Mouse (Mus musculus) liver, adult 2 months (tissue): ENCODE measurements around the gene Cma2. TPM values are rescaled to one million over a fixed set of nuclear protein-coding genes. Genes with fewer than 3 reads are reported as not detected.

ENCODE experiments used
- DNase-seq: peaks from one replicate; pipeline ENCODE4 v3.0.0-alpha.2; 2011; ENCODE audit warnings: low read depth, low spot score; ENCODE audit errors: extremely low read depth
- H3K27ac ChIP-seq: fragments of 200-500 bp; replicated peaks from 2 replicates; pipeline ENCODE4 v1.5.1; 2012; ENCODE audit warnings: low read depth, mild to moderate bottlenecking, control low read depth, inconsistent platforms, low read length; ENCODE audit not compliant: insufficient read depth
- H3K27me3 ChIP-seq: fragments of 200-500 bp; 2 replicates; pipeline ENCODE4 v1.6.1; 2012; ENCODE audit warnings: mild to moderate bottlenecking, moderate library complexity, low read length, inconsistent platforms; ENCODE audit not compliant: control insufficient read depth, insufficient read depth
- H3K36me3 ChIP-seq: fragments of 200-500 bp; 2 replicates; pipeline ENCODE4 v1.6.1; 2012; ENCODE audit warnings: low read length, inconsistent platforms; ENCODE audit not compliant: control insufficient read depth, insufficient read depth
- H3K4me1 ChIP-seq: fragments of 200-500 bp; 2 replicates; pipeline ENCODE4 v1.6.1; 2011; ENCODE audit warnings: low read length; ENCODE audit not compliant: control insufficient read depth, insufficient read depth
- H3K4me3 ChIP-seq: fragments of 200-500 bp; 2 replicates; pipeline ENCODE4 v1.5.1; 2011; ENCODE audit warnings: low read depth, mild to moderate bottlenecking, control low read depth, low read length, moderate library complexity; ENCODE audit not compliant: insufficient read depth
- H3K79me2 ChIP-seq: fragments of 200-500 bp; 2 replicates; pipeline ENCODE4 v1.6.1; 2012; ENCODE audit warnings: inconsistent platforms, mild to moderate bottlenecking, low read length, moderate library complexity; ENCODE audit not compliant: control insufficient read depth, insufficient read depth
- H3K9ac ChIP-seq: fragments of 200-500 bp; 2 replicates; pipeline ENCODE4 v1.6.1; 2012; ENCODE audit warnings: low read depth, mild to moderate bottlenecking, control low read depth, inconsistent platforms, low read length
- CTCF ChIP-seq: fragments of 200-500 bp; IDR thresholded peaks from 2 replicates; pipeline ENCODE4 v1.5.1; 2011; ENCODE audit warnings: low read depth, low read length, control low read depth
- POLR2A ChIP-seq: fragments of 200-500 bp; IDR thresholded peaks from 2 replicates; pipeline ENCODE4 v1.6.1; 2011; ENCODE audit warnings: low read length, control low read depth; ENCODE audit not compliant: insufficient read depth; ENCODE audit errors: extremely low read depth
- WGBS: fragments of 180-500 bp; shearing (Covaris S2); methylation state at CpG from one replicate; pipeline ENCODE4 v1.1.7; 2018; 5-methylcytosine and 5-hydroxymethylcytosine counted together
- polyA plus RNA-seq: library from polyadenylated mRNA; depleted of rRNA; stranded (reverse); fragments of >200 nt; gene quantifications from 2 replicates; pipeline ENCODE4 v1.2.3, GENCODE M21; 2012
- total RNA-seq: library from RNA; depleted of rRNA; stranded (reverse); fragments of >200 nt; gene quantifications from 2 replicates; pipeline ENCODE4 v1.2.3, GENCODE M21; 2014

Gene Cma2
- total and polyA plus RNA-seq, 2 experiments, result not detected

DNA sequence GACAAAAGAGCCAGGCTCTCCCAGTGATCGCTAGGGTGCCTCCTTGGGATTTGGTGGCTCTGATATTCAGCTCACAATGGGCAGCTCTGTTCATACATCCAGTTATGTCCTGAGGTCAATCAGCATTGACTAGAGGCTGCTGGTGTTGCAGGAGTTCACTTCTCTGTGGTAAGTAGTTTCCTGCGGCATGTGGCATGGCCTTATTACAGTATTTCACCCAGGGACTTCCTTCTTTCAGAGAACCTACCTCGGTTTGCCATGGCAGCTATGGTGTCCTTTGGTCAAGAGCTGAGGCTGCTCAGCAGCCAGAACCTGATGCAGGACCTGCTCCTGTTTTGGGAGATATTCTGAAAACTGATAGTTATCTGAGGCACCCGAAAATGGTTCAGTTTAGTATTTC, 23.9 kb upstream of the Cma2 start:
- no peaks in the 10 kb centered on the region for H3K27me3 ChIP-seq
- no peak for TF ChIP-seq POLR2A
- TF ChIP-seq CTCF, result no peak
- H3K4me3 ChIP-seq, result no peak overlapping the region
- no peaks in the 10 kb centered on the region for H3K36me3 ChIP-seq
- WGBS, result 84% methylated on average over 4 of the region's 4 CpGs
- no peaks in the 10 kb centered on the region for H3K4me1 ChIP-seq
- H3K27ac ChIP-seq, result no peak overlapping the region
- H3K9ac ChIP-seq, result no peak overlapping the region
- no peak for DNase-seq
- no peaks in the 10 kb centered on the region for H3K79me2 ChIP-seq

DNA sequence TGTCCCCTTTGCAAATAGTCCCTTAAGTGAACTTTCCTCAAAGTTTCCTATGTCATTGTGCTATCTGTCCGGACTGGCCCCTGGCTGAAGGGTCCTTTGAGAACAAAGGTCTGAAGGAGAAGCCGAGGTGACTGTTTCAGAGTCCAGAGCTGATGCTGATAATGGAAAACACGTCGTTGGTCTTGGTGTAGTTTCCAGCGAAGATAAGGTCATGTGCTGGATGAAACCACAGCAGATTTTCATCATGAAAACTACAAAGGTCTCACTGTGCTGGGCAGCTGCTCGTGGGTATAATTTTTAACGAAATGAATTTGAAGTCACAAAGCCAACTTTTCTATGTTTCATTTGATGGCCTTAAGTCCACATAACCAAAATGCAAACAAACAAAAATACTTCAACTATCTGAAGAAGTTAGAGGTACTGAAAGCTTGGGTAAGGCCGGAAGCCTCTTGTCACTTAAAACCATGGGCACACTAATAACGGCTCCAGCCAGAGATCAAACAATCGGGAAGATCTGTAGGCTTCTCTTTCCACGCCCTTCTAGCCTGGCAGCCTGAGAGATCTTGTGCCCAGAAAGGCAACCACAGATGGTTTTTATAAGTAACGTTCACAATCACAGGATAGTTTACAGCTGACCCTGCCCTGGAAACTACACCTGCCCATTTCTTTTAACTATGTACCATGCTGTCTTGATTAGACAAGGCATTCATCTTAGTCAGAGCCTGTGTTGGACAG, 21.4 kb upstream of the Cma2 start:
- 74% methylated on average over 12 of the region's 12 CpGs for WGBS
- H3K27me3 ChIP-seq, result no peaks in the 10 kb centered on the region
- no peak for TF ChIP-seq CTCF
- TF ChIP-seq POLR2A, result no peak
- no peak for DNase-seq
- H3K27ac ChIP-seq, result no peak overlapping the region
- H3K79me2 ChIP-seq, result no peaks in the 10 kb centered on the region
- no peak overlapping the region for H3K9ac ChIP-seq
- no peak overlapping the region for H3K4me3 ChIP-seq
- no peaks in the 10 kb centered on the region for H3K36me3 ChIP-seq
- no peaks in the 10 kb centered on the region for H3K4me1 ChIP-seq

GRCm38 (mm10) chr14:55933586-55933985, 17.2 kb upstream of the Cma2 start:
- no peaks in the 10 kb centered on the region for H3K27me3 ChIP-seq
- WGBS, result 61% methylated on average over 7 of the region's 7 CpGs
- no peak for DNase-seq
- H3K4me1 ChIP-seq, result no peaks in the 10 kb centered on the region
- H3K4me3 ChIP-seq, result no peak overlapping the region
- no peak overlapping the region for H3K27ac ChIP-seq
- no peaks in the 10 kb centered on the region for H3K79me2 ChIP-seq
- H3K36me3 ChIP-seq, result no peaks in the 10 kb centered on the region
- no peak overlapping the region for H3K9ac ChIP-seq
- TF ChIP-seq POLR2A (no peak), CTCF (no peak)

DNA sequence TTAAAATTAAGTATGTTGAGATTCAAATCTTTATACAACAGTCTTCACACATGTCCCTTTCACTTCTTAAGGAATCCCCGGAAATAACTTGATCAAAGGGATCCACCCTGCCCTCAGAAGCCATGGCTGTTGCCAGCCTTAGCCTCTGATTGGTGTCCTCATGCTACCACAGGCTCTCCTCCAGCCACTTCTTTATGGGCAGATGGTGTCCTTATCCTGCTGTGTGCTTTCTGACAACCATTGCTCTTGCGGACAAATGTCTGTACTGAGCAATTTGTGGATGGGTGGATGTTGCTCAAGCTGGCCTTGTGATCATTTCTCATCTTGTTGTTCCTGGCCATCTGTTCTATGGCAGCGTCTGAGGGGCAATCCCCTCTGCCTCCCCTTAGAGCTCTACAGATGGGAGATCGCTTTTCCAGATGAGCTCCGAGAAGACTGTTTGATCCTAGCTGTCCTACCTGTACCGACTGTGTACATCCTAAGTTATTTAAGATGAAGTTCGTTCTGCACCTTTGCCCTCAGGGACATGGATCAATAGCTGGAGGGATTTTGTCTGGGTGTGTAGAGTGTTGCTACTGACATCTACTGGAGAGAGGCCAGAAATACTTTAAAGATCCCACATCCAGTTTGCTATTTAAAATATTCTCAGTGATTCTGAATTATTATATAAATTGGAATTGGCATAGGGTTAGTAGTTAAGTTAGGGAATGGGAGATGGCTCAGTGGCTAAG, 10.5 kb upstream of the Cma2 start:
- Histone ChIP-seq H3K4me3 (no peak overlapping the region), H3K9ac (no peak overlapping the region), H3K36me3 (no peaks in the 10 kb centered on the region), H3K4me1 (no peaks in the 10 kb centered on the region), H3K27ac (no peak overlapping the region), H3K27me3 (no peaks in the 10 kb centered on the region), H3K79me2 (no peaks in the 10 kb centered on the region)
- WGBS, result 31% methylated on average over 7 of the region's 7 CpGs
- DNase-seq, result peak; percentile 17
- no peak for TF ChIP-seq CTCF
- TF ChIP-seq POLR2A, result no peak

GRCm38 (mm10) chr14:55943601-55944000, 7.2 kb upstream of the Cma2 start:
- H3K36me3 ChIP-seq, result no peaks in the 10 kb centered on the region
- TF ChIP-seq POLR2A, result no peak
- TF ChIP-seq CTCF, result no peak
- H3K4me1 ChIP-seq, result no peaks in the 10 kb centered on the region; the same call in 1 of the 2 replicates
- DNase-seq, result no peak
- WGBS, result 75% methylated on average over 11 of the region's 11 CpGs
- no peak overlapping the region for H3K27ac ChIP-seq
- no peak overlapping the region for H3K4me3 ChIP-seq
- no peaks in the 10 kb centered on the region for H3K27me3 ChIP-seq
- no peak overlapping the region for H3K9ac ChIP-seq
- no peaks in the 10 kb centered on the region for H3K79me2 ChIP-seq

- no peak within 1 kb of the TSS for H3K9ac ChIP-seq
- TF ChIP-seq CTCF, result no peak
- no peak for TF ChIP-seq POLR2A
- H3K79me2 ChIP-seq, result no peaks in the 10 kb centered on the region
- H3K27ac ChIP-seq, result no peak within 1 kb of the TSS
- 76% methylated on average over 4 of the region's 4 CpGs for WGBS
- no peak for DNase-seq
- no peaks in the 10 kb centered on the region; the same call in 1 of the 2 replicates for H3K4me1 ChIP-seq
- H3K36me3 ChIP-seq, result no peaks in the 10 kb centered on the region
- no peaks in the 10 kb centered on the region for H3K27me3 ChIP-seq
- H3K4me3 ChIP-seq, result no peak within 1 kb of the TSS
Measured at GRCm38 (mm10) chr14:55944575-55944974, 6.2 kb upstream of the Cma2 start, which contains the start of gene Cma1. TSS of gene Cma1 (minus strand) at chr14:55944675.
